Mouse (Mus musculus): Measurements from ENCODE around the gene Fxyd5. TPM values are rescaled to one million over a fixed set of nuclear protein-coding genes. Genes with fewer than 3 reads are reported as not detected.

The Fxyd5 gene
- polyA plus RNA-seq, 1 experiment from 2014 or later: 42.3 TPM

- Histone ChIP-seq H3K27ac (peak overlapping the region; percentile 22; the same call in 1 of the 2 replicates), H3K36me3 (no peaks in the 10 kb centered on the region), H3K27me3 (no peaks in the 10 kb centered on the region), H3K9ac (no peak overlapping the region), H3K4me2 (no peak overlapping the region), H3K4me3 (no peak overlapping the region), H3K9me3 (no peaks in the 10 kb centered on the region), H3K4me1 (peaks cover 16% of the 10 kb centered on the region)
- WGBS: 68% methylated on average over 11 of the region's 11 CpGs
- ATAC-seq (ENCODE audit: insufficient number of reproducible peaks, low FRiP score, low TSS enrichment, low read depth): no peak
Measured at GRCm38 (mm10) chr7:31059919-31060620, 17.8 kb upstream of the Fxyd5 start.

GRCm38 (mm10) chr7:31059108-31059507, 16.8 kb upstream of the Fxyd5 start, which contains the start of gene Lgi4:
Gene Lgi4 (plus strand): TSS chr7:31059342.
- 3% methylated on average over 2 of the region's 2 CpGs for WGBS
- no peak within 1 kb of the TSS for H3K4me3 ChIP-seq
- H3K27me3 ChIP-seq: peaks cover 7% of the 10 kb centered on the region
- H3K9ac ChIP-seq: no peak within 1 kb of the TSS
- H3K27ac ChIP-seq: peak within 1 kb of the TSS; percentile 22
- peak; percentile 49; the same call in 1 of the 2 replicates for ATAC-seq (ENCODE audit: insufficient number of reproducible peaks, low FRiP score, low TSS enrichment, low read depth)
- no peaks in the 10 kb centered on the region for H3K36me3 ChIP-seq
- H3K9me3 ChIP-seq: no peaks in the 10 kb centered on the region
- peaks cover 26% of the 10 kb centered on the region for H3K4me1 ChIP-seq
- H3K4me2 ChIP-seq: no peak within 1 kb of the TSS

GRCm38 (mm10) chr7:31058211-31058610, 15.9 kb upstream of the Fxyd5 start:
- WGBS: 75% methylated on average over 6 of the region's 6 CpGs
- Histone ChIP-seq H3K27ac (no peak overlapping the region), H3K9me3 (no peaks in the 10 kb centered on the region)

GRCm38 (mm10) chr7:31057730-31058129, 15.4 kb upstream of the Fxyd5 start:
- no peaks in the 10 kb centered on the region for H3K36me3 ChIP-seq
- peaks cover 18% of the 10 kb centered on the region for H3K27me3 ChIP-seq
- H3K9me3 ChIP-seq: no peaks in the 10 kb centered on the region
- 66% methylated on average over 5 of the region's 5 CpGs for WGBS
- H3K27ac ChIP-seq: no peak overlapping the region
- H3K4me1 ChIP-seq: peaks cover 40% of the 10 kb centered on the region
- no peak overlapping the region for H3K4me3 ChIP-seq
- H3K9ac ChIP-seq: no peak overlapping the region
- no peak overlapping the region for H3K4me2 ChIP-seq
- no peak for ATAC-seq (ENCODE audit: insufficient number of reproducible peaks, low FRiP score, low TSS enrichment, low read depth)

More at GRCm38 (mm10) chr7:31058211-31058610, 15.9 kb upstream of the Fxyd5 start:
- Histone ChIP-seq H3K36me3 (no peaks in the 10 kb centered on the region), H3K4me2 (no peak overlapping the region), H3K4me1 (peaks cover 35% of the 10 kb centered on the region), H3K4me3 (no peak overlapping the region), H3K27me3 (peaks cover 16% of the 10 kb centered on the region), H3K9ac (no peak overlapping the region)
- ATAC-seq (ENCODE audit: insufficient number of reproducible peaks, low FRiP score, low TSS enrichment, low read depth): no peak

DNA sequence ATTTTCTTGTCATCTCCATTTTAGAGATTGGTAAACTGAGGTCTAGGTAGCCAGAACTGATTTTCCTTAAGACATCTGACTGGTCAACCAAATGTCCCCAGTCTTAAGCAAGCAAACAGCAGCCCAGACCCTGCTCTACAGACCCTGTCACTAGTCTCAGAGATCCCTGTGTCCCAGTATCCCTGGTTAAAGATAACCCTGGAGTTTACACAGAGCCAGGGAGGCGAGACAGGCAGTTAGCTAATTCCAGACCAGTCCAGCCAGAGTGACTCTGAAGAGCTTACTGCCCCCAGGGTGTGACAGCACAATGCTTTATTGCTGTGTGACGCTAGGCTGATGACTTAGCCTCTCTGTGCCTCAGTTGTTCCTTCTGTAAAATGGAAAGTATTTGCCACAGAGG, 14.8 kb upstream of the Fxyd5 start, which contains the start of gene Fxyd1:
TSS of gene Fxyd1 (minus strand) at position 129 of the 400 bp plus-strand sequence.
- 62% methylated on average over 2 of the region's 2 CpGs for WGBS

GRCm38 (mm10) chr7:31056448-31056847, 14.2 kb upstream of the Fxyd5 start:
- Histone ChIP-seq H3K9ac (no peak overlapping the region), H3K4me1 (peaks cover 53% of the 10 kb centered on the region), H3K27me3 (peaks cover 31% of the 10 kb centered on the region), H3K4me3 (no peak overlapping the region), H3K27ac (no peak overlapping the region), H3K36me3 (no peaks in the 10 kb centered on the region), H3K9me3 (no peaks in the 10 kb centered on the region), H3K4me2 (no peak overlapping the region)
- no peak for ATAC-seq (ENCODE audit: insufficient number of reproducible peaks, low FRiP score, low TSS enrichment, low read depth)
- 73% methylated on average over 7 of the region's 7 CpGs for WGBS

More for the DNA sequence above, 14.8 kb upstream of the Fxyd5 start, which contains the start of gene Fxyd1:
- no peak within 1 kb of the TSS for H3K4me2 ChIP-seq
- no peaks in the 10 kb centered on the region for H3K9me3 ChIP-seq
- no peak within 1 kb of the TSS for H3K9ac ChIP-seq
- H3K4me3 ChIP-seq: no peak within 1 kb of the TSS
- no peaks in the 10 kb centered on the region for H3K36me3 ChIP-seq
- H3K27ac ChIP-seq: no peak within 1 kb of the TSS
- H3K27me3 ChIP-seq: peaks cover 25% of the 10 kb centered on the region
- ATAC-seq (ENCODE audit: insufficient number of reproducible peaks, low FRiP score, low TSS enrichment, low read depth): no peak
- peaks cover 46% of the 10 kb centered on the region for H3K4me1 ChIP-seq

- Histone ChIP-seq H3K4me1 (peaks cover 58% of the 10 kb centered on the region), H3K27me3 (peaks cover 37% of the 10 kb centered on the region), H3K9me3 (no peaks in the 10 kb centered on the region), H3K4me2 (no peak overlapping the region; the same call in 1 of the 2 replicates), H3K9ac (no peak overlapping the region), H3K4me3 (no peak overlapping the region), H3K27ac (peak overlapping the region; percentile 73), H3K36me3 (no peaks in the 10 kb centered on the region)
- 23% methylated on average over 2 of the region's 4 CpGs for WGBS
- no peak for ATAC-seq (ENCODE audit: insufficient number of reproducible peaks, low FRiP score, low TSS enrichment, low read depth)
Measured at GRCm38 (mm10) chr7:31055883-31056282, 13.6 kb upstream of the Fxyd5 start.

DNA sequence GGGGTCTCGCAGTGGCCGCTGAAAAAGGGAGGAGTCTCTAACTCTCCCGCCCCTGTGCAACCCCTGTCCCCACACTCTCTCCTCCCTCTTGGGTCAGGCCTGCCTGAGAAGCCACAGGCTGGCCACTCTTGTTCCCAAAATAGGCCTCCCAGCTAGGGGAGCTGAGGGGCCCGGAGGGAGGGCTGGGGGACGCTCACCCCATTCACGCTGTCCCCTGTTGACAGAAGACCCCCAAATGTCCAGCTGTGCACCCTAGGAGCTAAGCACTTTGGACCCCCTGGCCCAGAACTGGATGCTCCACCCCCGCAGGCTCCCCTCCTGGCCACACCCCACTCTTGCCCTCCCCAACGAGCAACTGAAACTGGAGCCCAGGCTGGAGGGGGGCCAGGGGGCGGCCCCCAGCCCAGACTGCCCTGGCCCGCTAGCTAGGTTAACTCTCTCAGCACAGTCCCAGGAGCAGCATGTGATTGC, 13.1 kb upstream of the Fxyd5 start:
- ATAC-seq (ENCODE audit: insufficient number of reproducible peaks, low FRiP score, low TSS enrichment, low read depth): peak; percentile 85
- H3K27ac ChIP-seq: peak overlapping the region; percentile 73
- H3K9ac ChIP-seq: peak overlapping the region; percentile 32; the same call in 1 of the 2 replicates
- peaks cover 42% of the 10 kb centered on the region for H3K27me3 ChIP-seq
- peak overlapping the region; percentile 53 for H3K4me2 ChIP-seq
- H3K4me3 ChIP-seq: peak overlapping the region; percentile 40
- WGBS: 4% methylated on average over 10 of the region's 10 CpGs
- H3K4me1 ChIP-seq: peaks cover 63% of the 10 kb centered on the region
- H3K9me3 ChIP-seq: no peaks in the 10 kb centered on the region
- no peaks in the 10 kb centered on the region for H3K36me3 ChIP-seq

DNA sequence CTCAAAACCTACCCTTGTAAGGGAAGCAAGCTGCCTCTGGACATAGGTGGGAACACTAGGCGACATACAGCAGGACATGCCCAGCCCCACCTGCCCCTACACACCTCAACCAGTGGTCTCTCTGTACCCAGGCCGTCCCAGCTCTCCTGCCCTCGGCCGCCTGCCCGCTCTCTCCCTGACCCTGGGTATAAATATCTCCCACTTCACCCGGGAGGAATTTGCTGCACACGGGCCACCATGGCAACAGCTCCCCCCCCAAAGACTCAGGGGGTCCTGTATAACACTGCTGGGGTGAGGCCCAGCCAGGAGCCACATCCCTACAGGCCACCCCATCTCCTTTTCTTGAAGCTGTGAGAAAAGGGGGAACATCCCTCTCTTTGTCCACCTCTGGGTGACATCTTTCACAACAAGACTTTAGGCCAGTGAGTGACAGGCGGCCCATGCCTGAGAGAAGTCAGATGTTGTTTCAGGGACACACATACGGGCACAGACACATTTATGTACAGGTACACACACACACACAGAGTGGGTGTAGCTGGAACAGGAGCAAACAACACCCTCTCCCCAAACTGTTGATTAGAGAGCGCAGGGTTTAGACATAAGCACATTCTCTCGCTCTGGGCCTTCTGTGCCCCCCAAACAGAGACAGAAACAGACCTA, 12.5 kb upstream of the Fxyd5 start:
- Histone ChIP-seq H3K27ac (peak overlapping the region; percentile 73), H3K27me3 (peaks cover 48% of the 10 kb centered on the region), H3K4me1 (peaks cover 69% of the 10 kb centered on the region), H3K4me3 (peak overlapping the region; percentile 40), H3K9me3 (no peaks in the 10 kb centered on the region), H3K36me3 (no peaks in the 10 kb centered on the region), H3K4me2 (peak overlapping the region; percentile 53), H3K9ac (peak overlapping the region; percentile 32; the same call in 1 of the 2 replicates)
- ATAC-seq (ENCODE audit: insufficient number of reproducible peaks, low FRiP score, low TSS enrichment, low read depth): no peak
- 43% methylated on average over 11 of the region's 11 CpGs for WGBS

GRCm38 (mm10) chr7:31053882-31054447, 11.7 kb upstream of the Fxyd5 start:
- peaks cover 56% of the 10 kb centered on the region for H3K27me3 ChIP-seq
- H3K4me3 ChIP-seq: no peak overlapping the region
- peak overlapping the region; percentile 53; the same call in 1 of the 2 replicates for H3K4me2 ChIP-seq
- WGBS: 35% methylated on average over 10 of the region's 10 CpGs
- peaks cover 73% of the 10 kb centered on the region for H3K4me1 ChIP-seq
- H3K9me3 ChIP-seq: no peaks in the 10 kb centered on the region
- H3K27ac ChIP-seq: no peak overlapping the region
- ATAC-seq (ENCODE audit: insufficient number of reproducible peaks, low FRiP score, low TSS enrichment, low read depth): no peak
- no peak overlapping the region for H3K9ac ChIP-seq
- no peaks in the 10 kb centered on the region for H3K36me3 ChIP-seq

- Histone ChIP-seq H3K9me3 (no peaks in the 10 kb centered on the region), H3K4me1 (peaks cover 73% of the 10 kb centered on the region), H3K36me3 (no peaks in the 10 kb centered on the region), H3K9ac (0 out of 2 replicates have a peak overlapping the region, but pooled peaks have one; percentile 15), H3K4me2 (peak overlapping the region; percentile 39), H3K27ac (peak overlapping the region; percentile 40; the same call in 1 of the 2 replicates), H3K27me3 (peaks cover 58% of the 10 kb centered on the region), H3K4me3 (peak overlapping the region; percentile 27)
- ATAC-seq (ENCODE audit: insufficient number of reproducible peaks, low FRiP score, low TSS enrichment, low read depth): no peak
- WGBS: 3% methylated on average over 34 of the region's 34 CpGs
Measured at GRCm38 (mm10) chr7:31052636-31053434, 10.6 kb upstream of the Fxyd5 start.

All from limb, embryonic 15.5 days (tissue).